Mouse (Mus musculus): ENCODE data around the gene Fat3. TPM values are rescaled to one million over a fixed set of nuclear protein-coding genes. Genes with fewer than 3 reads are reported as not detected.

Fat3 gene
- polyA plus RNA-seq, 1 experiment from 2014 or later = 1.1 TPM

DNA sequence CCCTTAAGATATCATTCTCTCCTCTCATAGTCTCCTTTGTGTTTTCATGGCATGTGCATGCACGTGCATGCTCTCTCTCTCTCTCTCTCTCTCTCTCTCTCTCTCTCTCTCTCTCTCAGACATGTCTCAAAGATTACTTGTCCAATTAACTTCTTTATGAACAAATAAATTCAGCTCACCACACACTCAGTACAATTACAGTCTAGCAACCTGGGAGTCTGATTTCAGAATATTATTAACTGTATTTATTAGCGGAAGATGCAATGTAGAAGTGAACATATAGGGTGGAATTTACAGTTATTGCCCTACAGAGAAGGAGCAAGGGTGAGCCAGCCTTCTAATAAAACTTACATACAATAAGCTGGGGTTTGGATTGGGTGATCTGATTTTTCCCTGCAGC, 225.5 kb downstream of the Fat3 start:
- WGBS = 71% methylated on average over 2 of the region's 2 CpGs
- Histone ChIP-seq H3K36me3 (no peaks in the 10 kb centered on the region), H3K27me3 (replicated peaks) (no peaks in the 10 kb centered on the region), H3K4me3 (no peak overlapping the region), H3K9ac (no peak overlapping the region), H3K4me1 (no peaks in the 10 kb centered on the region), H3K9me3 (no peaks in the 10 kb centered on the region), H3K27ac (replicated peaks) (no peak overlapping the region), H3K4me2 (no peak overlapping the region)
- no peak for ATAC-seq (ENCODE audit: extremely low read depth, insufficient number of reproducible peaks, low FRiP score, low TSS enrichment)

DNA sequence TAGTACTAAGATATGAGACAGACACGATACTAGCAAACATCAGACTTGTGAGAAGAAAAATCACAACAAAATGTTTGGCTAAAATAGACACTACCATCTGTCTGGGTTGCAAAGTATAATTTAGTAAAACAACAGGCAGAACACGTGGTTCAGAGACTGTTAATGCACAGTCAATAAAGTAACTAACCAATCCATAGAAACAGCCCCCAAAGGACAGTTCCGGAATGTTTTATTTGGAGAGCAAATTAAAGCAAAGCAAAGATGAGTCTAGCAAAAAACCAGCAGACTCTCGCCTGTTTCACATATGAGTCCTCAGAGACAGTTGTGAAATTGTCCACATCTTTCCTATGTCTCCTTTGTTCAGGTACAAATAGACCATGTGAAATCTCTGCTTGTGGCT, 227.0 kb downstream of the Fat3 start:
- Histone ChIP-seq H3K9me3 (no peaks in the 10 kb centered on the region), H3K27me3 (replicated peaks) (no peaks in the 10 kb centered on the region), H3K9ac (no peak overlapping the region), H3K4me3 (no peak overlapping the region), H3K27ac (replicated peaks) (no peak overlapping the region), H3K4me2 (no peak overlapping the region), H3K4me1 (no peaks in the 10 kb centered on the region), H3K36me3 (no peaks in the 10 kb centered on the region)
- ATAC-seq (ENCODE audit: extremely low read depth, insufficient number of reproducible peaks, low FRiP score, low TSS enrichment) = no peak
- WGBS = 82% methylated on average over 4 of the region's 4 CpGs

DNA sequence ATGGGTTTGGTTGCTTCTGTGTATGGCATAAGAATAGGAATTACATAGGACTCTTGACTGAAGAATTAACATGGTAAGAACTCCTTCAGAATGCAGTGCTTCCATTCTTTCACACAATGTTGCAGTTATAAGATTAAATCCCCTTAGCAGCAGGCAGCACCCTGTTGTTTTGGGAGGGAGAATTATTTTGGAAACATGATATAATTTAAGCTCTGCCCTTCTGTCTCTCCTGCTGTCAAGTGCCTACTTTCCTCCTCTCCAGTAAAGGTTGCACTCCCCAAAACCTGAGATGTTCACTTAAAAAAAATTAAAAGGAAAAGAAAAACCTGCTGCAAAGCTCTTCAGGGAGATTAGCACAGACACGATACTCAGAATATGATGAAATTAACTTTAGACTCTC, 228.3 kb downstream of the Fat3 start:
- H3K9ac ChIP-seq = no peak overlapping the region
- WGBS = 89% methylated on average over 1 of the region's 1 CpGs

DNA sequence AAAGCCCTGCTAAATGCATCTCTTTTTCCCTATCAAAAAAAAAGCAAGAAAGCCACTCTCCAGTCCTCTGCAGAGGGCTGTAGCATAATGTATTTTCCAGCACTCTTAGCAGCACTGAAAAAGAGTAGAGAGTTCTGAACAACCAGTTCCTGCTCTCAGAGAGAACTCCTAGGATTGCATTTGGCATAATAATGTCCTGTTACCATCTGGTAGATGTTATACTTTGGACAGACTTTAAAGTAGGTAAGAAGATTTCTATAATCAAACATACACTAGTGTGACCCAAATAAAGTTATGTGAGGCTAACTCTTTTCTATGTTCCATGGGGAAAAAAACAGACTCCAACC, 230.3 kb downstream of the Fat3 start:
- H3K4me2 ChIP-seq = no peak overlapping the region
- H3K27ac ChIP-seq (replicated peaks) = no peak overlapping the region
- H3K27me3 ChIP-seq (replicated peaks) = no peaks in the 10 kb centered on the region
- no peaks in the 10 kb centered on the region for H3K9me3 ChIP-seq
- H3K4me1 ChIP-seq = no peaks in the 10 kb centered on the region
- ATAC-seq (ENCODE audit: extremely low read depth, insufficient number of reproducible peaks, low FRiP score, low TSS enrichment) = no peak
- H3K9ac ChIP-seq = no peak overlapping the region
- H3K4me3 ChIP-seq = no peak overlapping the region
- no peaks in the 10 kb centered on the region for H3K36me3 ChIP-seq

More for the DNA sequence above, 228.3 kb downstream of the Fat3 start:
- H3K4me2 ChIP-seq = no peak overlapping the region
- H3K9me3 ChIP-seq = no peaks in the 10 kb centered on the region
- no peaks in the 10 kb centered on the region for H3K27me3 ChIP-seq (replicated peaks)
- no peaks in the 10 kb centered on the region for H3K4me1 ChIP-seq
- no peak overlapping the region for H3K27ac ChIP-seq (replicated peaks)
- no peak for ATAC-seq (ENCODE audit: extremely low read depth, insufficient number of reproducible peaks, low FRiP score, low TSS enrichment)
- H3K4me3 ChIP-seq = no peak overlapping the region
- H3K36me3 ChIP-seq = no peaks in the 10 kb centered on the region

DNA sequence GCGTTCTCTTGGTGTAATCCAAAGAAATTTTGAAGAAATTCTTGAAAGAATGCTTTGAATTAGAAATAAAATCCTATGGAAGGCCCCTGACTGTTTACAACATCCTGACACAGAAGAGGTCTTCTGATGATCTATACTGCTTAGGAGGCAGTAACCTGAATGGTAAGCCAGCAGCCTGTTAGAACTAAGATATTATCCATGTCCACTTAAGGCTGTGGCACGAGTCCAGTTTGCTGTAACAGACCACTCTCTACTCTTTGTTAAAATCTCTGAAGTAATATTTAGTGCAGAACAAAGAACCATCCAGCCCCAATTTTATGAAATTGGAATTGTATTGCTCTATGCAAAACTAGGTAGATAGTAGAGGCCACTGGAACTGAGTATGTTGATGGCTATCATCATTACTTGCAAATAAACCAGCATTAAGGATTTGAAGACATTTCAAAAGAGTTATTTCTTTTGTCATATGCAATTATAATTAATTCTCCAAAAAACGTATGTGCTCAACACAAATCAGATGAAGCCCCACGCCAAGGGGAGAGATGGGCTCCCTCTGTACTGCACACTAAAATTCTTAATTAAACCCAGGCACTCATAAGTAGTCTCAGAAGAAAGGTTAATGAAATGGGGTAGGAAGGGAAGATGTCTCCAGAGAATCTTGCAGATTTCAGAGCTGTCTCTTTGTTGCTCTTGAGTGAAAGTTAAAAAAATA, 230.9 kb downstream of the Fat3 start:
- H3K4me1 ChIP-seq = no peaks in the 10 kb centered on the region
- H3K27me3 ChIP-seq (replicated peaks) = no peaks in the 10 kb centered on the region
- no peak overlapping the region for H3K9ac ChIP-seq
- no peaks in the 10 kb centered on the region for H3K36me3 ChIP-seq
- no peaks in the 10 kb centered on the region for H3K9me3 ChIP-seq
- 78% methylated on average over 4 of the region's 4 CpGs for WGBS
- H3K4me3 ChIP-seq = no peak overlapping the region
- no peak overlapping the region for H3K4me2 ChIP-seq
- no peak overlapping the region for H3K27ac ChIP-seq (replicated peaks)
- ATAC-seq (ENCODE audit: extremely low read depth, insufficient number of reproducible peaks, low FRiP score, low TSS enrichment) = no peak

DNA sequence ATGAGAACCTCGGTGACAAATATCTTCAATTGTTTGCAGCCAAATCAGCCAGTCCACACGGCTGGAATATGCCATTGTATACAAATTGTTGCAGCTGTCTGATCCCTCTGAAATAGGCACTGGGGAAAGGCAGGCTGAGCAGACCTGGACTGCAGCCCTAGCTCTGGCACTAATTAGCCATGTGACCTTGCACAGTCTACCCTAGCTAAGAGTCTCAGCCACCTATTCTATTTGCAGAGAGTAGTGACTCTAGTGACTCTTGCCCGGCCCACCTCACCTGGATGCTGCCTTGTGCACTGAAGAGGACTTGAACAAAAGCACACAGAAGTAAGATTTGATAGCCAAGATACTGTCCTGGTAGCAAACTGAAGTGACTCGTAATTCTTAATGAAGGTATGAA, 235.6 kb downstream of the Fat3 start:
- Histone ChIP-seq H3K4me3 (no peak overlapping the region), H3K27me3 (replicated peaks) (no peaks in the 10 kb centered on the region), H3K36me3 (no peaks in the 10 kb centered on the region), H3K27ac (replicated peaks) (no peak overlapping the region), H3K9ac (no peak overlapping the region), H3K4me2 (no peak overlapping the region), H3K4me1 (no peaks in the 10 kb centered on the region), H3K9me3 (no peaks in the 10 kb centered on the region)
- no peak for ATAC-seq (ENCODE audit: extremely low read depth, insufficient number of reproducible peaks, low FRiP score, low TSS enrichment)
- WGBS = 68% methylated on average over 4 of the region's 4 CpGs

DNA sequence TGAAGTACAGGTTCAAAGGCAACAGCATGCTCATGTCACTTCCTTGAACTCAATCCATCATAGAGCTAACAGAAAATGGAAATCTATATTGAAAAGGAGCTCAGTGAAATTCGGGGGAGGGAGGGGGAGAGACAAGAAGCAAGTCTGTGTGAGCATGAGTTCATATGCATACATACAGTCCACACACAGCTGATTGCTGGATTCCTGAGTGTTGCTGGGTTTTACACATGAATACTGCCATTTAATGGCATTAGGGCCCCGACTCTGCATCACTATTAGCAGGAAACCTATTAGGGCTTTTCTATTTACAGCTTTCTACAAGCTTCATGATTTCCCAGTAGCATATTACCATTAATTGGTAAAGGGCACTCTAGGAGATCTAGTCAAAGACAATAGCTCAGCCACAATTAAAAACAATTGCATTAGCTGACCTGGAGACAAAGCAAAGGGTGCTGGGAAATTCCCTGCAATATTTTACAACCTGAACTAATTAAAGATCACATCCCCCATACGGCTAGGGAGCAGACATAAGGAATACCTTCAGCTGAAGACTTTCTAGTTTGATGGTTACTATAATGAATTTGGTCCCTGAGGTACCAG, 243.7 kb downstream of the Fat3 start:
- Histone ChIP-seq H3K4me1 (peaks cover 7% of the 10 kb centered on the region), H3K27me3 (replicated peaks) (no peaks in the 10 kb centered on the region), H3K9ac (no peak overlapping the region), H3K36me3 (no peaks in the 10 kb centered on the region), H3K4me3 (no peak overlapping the region), H3K27ac (replicated peaks) (no peak overlapping the region), H3K9me3 (no peaks in the 10 kb centered on the region), H3K4me2 (no peak overlapping the region)
- no peak for ATAC-seq (ENCODE audit: extremely low read depth, insufficient number of reproducible peaks, low FRiP score, low TSS enrichment)
- WGBS = 66% methylated on average over 3 of the region's 3 CpGs

DNA sequence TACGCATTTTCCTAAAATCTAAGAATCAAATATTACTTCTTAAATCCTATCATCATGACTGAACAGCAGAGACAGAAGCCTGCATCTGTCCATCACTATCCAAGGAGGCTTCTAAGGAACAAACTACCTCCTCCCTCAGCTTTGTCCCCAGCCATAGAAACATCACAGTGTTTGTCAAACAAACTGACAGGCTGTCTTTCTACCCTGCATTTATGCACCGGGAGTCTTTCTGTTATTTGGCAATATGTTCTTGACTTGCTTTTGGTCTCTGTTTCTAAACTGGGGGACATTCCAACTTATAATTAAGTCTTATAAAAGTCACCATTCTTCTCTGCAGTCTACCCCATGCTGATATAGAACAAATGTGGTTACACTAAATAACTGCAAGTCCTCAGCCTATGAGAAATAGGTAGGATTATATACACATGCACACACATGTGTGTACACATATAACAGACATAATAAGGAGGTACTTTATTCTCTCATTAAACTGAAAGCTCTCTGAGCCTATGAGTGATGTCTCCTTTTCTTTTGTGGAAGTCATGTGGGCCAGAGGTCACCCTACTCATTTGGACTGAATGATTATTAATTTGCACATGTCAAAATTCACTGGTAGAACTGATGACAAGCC, 244.4 kb downstream of the Fat3 start:
- H3K36me3 ChIP-seq = no peaks in the 10 kb centered on the region
- no peak overlapping the region for H3K4me3 ChIP-seq
- ATAC-seq (ENCODE audit: extremely low read depth, insufficient number of reproducible peaks, low FRiP score, low TSS enrichment) = no peak
- H3K9ac ChIP-seq = no peak overlapping the region
- H3K27ac ChIP-seq (replicated peaks) = no peak overlapping the region
- H3K4me2 ChIP-seq = no peak overlapping the region
- WGBS = 83% methylated on average over 2 of the region's 2 CpGs
- no peaks in the 10 kb centered on the region for H3K27me3 ChIP-seq (replicated peaks)
- H3K4me1 ChIP-seq = peaks cover 7% of the 10 kb centered on the region
- no peaks in the 10 kb centered on the region for H3K9me3 ChIP-seq

DNA sequence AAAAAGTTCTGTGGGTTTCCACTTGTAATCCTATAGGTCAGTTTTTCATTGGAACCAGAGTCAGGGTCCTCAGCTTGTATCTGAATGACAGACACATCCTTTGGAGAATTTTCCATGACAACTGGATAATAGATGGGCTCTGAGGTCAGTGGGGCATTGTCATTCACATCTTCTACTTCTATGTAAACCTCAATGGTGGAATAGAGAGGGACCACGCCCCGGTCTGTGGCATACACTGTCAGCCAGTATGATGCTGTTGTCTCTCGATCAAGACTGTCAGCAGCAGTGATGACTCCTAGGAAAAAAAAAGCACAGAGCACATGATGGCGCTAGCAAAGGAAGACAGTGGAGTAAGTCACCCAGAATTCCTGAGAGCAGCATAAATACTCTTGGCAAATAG, 254.3 kb downstream of the Fat3 start:
- no peaks in the 10 kb centered on the region for H3K4me1 ChIP-seq
- WGBS = 80% methylated on average over 4 of the region's 4 CpGs
- H3K27me3 ChIP-seq (replicated peaks) = no peaks in the 10 kb centered on the region
- H3K36me3 ChIP-seq = no peaks in the 10 kb centered on the region
- no peak overlapping the region for H3K9ac ChIP-seq
- H3K4me3 ChIP-seq = no peak overlapping the region
- H3K27ac ChIP-seq (replicated peaks) = no peak overlapping the region
- ATAC-seq (ENCODE audit: extremely low read depth, insufficient number of reproducible peaks, low FRiP score, low TSS enrichment) = no peak
- no peaks in the 10 kb centered on the region for H3K9me3 ChIP-seq
- no peak overlapping the region for H3K4me2 ChIP-seq

DNA sequence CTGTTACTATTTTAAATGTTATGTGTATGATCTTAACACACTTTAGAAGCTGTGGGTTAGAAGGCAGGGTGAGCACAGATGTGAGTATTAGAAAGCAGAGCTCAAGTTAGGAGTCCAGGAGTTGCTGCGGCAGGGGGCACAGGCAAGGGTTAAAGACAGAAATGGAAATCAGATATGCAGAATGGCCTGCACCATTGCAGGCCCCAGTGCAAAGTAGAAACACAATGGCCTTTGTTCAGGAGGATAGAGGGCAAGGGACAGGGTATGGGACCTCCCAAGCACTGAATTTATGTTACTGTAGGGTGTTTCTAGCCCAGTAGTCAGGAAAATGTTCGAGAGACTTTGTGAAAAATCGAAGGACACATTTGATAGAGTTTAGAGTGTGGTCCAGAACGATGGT, 269.5 kb downstream of the Fat3 start:
- H3K9ac ChIP-seq = no peak overlapping the region
- H3K4me3 ChIP-seq = no peak overlapping the region
- H3K36me3 ChIP-seq = no peaks in the 10 kb centered on the region
- no peak overlapping the region for H3K4me2 ChIP-seq
- H3K9me3 ChIP-seq = no peaks in the 10 kb centered on the region
- no peaks in the 10 kb centered on the region for H3K27me3 ChIP-seq (replicated peaks)
- H3K27ac ChIP-seq (replicated peaks) = no peak overlapping the region
- ATAC-seq (ENCODE audit: extremely low read depth, insufficient number of reproducible peaks, low FRiP score, low TSS enrichment) = no peak
- 70% methylated on average over 4 of the region's 4 CpGs for WGBS
- peaks cover 16% of the 10 kb centered on the region for H3K4me1 ChIP-seq

DNA sequence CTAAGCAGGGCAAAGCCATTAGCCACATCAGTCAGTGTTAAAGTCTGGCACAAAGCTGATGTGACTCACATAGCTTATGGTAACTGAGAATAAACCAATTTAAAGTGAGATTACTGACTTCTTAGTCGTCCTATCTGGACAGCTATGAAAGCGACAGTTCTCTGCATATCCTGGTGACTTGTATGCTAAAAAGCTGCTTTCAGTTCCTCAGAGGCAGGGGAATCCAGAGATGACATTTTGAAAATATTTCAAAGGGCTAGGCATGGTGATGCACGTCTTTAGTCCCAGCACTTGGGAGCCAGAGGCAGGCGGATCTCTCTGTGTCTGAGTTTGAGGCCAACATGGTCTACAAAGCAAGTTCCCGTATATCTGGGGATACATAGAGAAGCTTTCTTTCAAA, 272.2 kb downstream of the Fat3 start:
- no peak overlapping the region for H3K27ac ChIP-seq (replicated peaks)
- no peak for ATAC-seq (ENCODE audit: extremely low read depth, insufficient number of reproducible peaks, low FRiP score, low TSS enrichment)
- H3K4me2 ChIP-seq = no peak overlapping the region
- H3K27me3 ChIP-seq (replicated peaks) = no peaks in the 10 kb centered on the region
- no peaks in the 10 kb centered on the region for H3K9me3 ChIP-seq
- WGBS = 63% methylated on average over 5 of the region's 5 CpGs
- H3K4me3 ChIP-seq = no peak overlapping the region
- H3K36me3 ChIP-seq = no peaks in the 10 kb centered on the region
- peaks cover 16% of the 10 kb centered on the region for H3K4me1 ChIP-seq
- H3K9ac ChIP-seq = no peak overlapping the region

DNA sequence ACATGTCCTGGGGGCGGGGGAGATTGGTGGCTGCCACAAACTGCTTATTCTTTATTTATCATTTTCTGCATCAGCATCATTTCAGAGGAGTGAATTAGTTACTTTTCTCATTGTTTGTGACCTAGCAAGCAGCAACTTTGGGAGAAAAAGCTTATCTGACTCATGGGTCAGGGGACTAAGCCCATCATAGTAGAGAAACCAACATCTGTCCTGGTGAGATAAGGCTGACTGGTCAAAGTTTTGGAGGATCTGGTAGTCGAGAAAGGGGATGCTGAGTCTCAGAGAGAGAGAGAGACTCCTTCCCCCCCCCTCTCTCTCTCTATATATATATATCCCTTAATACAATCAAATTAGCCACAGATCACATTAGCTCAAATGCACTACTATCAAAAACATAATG, 273.7 kb downstream of the Fat3 start:
- Histone ChIP-seq H3K4me1 (peaks cover 16% of the 10 kb centered on the region), H3K27me3 (replicated peaks) (no peaks in the 10 kb centered on the region), H3K27ac (replicated peaks) (no peak overlapping the region), H3K9me3 (no peaks in the 10 kb centered on the region), H3K9ac (no peak overlapping the region), H3K4me2 (no peak overlapping the region), H3K36me3 (no peaks in the 10 kb centered on the region), H3K4me3 (no peak overlapping the region)
- peak; percentile 61; the same call in 1 of the 2 replicates for ATAC-seq (ENCODE audit: extremely low read depth, insufficient number of reproducible peaks, low FRiP score, low TSS enrichment)
- WGBS = 49% methylated on average over 2 of the region's 2 CpGs
